Mouse (Mus musculus): ENCODE results near the gene Csrp1. TPM values are rescaled to one million over a fixed set of nuclear protein-coding genes. Genes with fewer than 3 reads are reported as not detected.

Gene Csrp1
- total RNA-seq, 2 experiments from 2014 or later: 63.7 to 118 TPM

DNA sequence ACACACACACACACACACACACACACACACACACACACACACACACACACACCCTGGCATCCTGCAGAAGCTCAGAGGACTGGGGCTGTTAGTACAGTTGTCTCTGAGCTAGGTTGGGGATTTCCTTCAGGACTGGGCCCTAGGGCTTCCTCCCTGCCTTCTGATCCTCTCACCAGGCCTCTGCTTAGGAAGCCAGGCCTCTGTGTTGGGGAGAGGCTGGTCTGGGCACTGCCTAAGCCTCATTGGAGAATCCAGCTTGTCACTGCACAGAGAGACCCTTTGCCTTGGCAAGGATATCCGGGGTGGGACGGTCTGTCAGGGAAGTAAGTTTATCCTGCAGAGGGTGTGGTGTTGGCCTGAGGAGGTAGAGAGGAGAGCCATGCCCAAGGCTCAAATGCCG is 10.4 kb downstream of the Csrp1 start:
- no peak for DNase-seq (ENCODE audit: low spot score in 2 of 2)

DNA sequence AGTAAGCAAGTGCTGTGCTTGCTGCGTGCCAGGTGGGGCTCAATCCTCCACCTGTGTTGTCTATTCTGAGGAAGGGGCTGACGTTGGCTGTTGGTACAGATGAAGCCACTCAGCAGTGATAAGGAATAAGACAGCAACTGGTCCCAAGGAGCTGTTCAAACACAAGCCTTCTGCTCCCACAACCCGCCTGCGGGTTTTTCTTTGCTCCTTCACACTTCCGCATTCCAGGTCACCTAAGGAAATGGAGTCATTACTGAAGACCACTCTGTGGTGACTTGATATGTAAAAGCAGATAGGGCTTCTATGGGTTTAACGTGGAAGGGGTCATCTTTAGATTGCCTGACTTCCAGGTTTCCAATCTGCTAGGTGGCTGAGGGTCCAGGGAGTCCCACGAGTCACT is 11.5 kb downstream of the Csrp1 start:
- DNase-seq (ENCODE audit: low spot score in 2 of 2): no peak

DNA sequence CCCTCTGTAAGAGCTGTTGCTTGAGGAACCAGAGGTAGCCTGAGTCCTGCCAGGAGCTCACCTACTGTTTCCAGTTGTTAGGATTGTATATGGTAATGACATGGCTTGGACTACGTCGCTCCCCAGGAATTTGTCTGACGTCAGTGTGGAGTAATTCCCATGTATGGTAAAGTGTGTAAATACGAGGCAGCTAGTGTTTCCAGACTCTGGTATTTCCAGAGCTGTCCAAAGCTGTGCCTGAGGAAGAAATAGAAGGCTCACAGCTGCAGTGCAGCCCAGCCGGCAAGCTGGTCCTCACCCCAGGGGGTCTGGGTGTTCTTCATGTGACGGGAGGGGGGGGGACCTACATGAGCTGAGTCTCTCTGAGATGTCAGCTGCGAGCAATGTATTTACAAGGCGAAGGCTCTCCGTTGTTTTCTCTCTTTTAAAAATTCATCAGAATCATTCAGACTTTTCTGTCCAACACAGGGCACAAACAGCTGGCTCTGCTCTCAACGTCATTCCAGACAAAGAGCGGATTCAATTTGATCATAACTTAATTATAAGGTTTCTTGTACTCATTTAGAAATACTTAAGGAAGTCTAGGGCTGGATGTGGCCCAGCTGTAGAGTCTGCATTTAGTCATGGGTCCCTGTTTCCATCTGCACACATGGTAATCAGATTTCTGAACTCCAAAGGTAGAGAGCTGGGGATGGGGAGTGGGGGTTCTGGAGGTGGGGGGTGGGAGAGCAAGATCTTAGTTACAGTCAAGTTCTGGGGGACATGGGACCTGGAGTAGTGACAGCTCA is 12.2 kb downstream of the Csrp1 start:
- DNase-seq (ENCODE audit: low spot score in 2 of 2): no peak

GRCm38 (mm10) chr1:135734225-135734937 is 14.5 kb downstream of the Csrp1 start:
- DNase-seq (ENCODE audit: low spot score in 2 of 2): no peak

DNA sequence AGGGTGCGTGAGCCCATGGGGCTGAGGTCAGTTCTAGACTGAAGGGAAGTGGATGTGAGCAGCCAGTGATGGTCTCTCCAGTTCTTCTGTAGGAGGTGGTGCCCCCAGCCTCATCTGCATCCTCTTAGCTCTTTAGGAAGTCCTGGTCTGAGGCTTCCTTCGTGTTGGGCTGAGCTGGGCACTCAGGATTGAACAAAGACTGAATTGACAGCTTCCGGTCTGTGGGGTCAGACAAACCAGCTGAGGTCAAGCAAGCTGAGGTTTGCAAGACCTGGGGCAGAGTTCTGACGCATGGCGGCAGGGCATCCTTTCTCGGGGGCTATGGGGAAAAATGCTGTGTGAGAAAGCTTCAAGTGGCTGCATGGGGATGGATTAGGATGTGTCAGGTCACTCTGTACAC is 15.6 kb downstream of the Csrp1 start:
- DNase-seq (ENCODE audit: low spot score in 2 of 2): no peak

- DNase-seq (ENCODE audit: low spot score in 2 of 2): no peak
Measured at GRCm38 (mm10) chr1:135744987-135745386, 25.1 kb downstream of the Csrp1 start.

- no peak for DNase-seq (ENCODE audit: low spot score in 2 of 2)
Measured at GRCm38 (mm10) chr1:135746248-135746647, 26.4 kb downstream of the Csrp1 start.

GRCm38 (mm10) chr1:135752737-135753348 is 33.0 kb downstream of the Csrp1 start:
- DNase-seq (ENCODE audit: low spot score in 2 of 2): peak; percentile 89

- no peak for DNase-seq (ENCODE audit: low spot score in 2 of 2)
Measured at GRCm38 (mm10) chr1:135755287-135755686, 35.4 kb downstream of the Csrp1 start.

DNA sequence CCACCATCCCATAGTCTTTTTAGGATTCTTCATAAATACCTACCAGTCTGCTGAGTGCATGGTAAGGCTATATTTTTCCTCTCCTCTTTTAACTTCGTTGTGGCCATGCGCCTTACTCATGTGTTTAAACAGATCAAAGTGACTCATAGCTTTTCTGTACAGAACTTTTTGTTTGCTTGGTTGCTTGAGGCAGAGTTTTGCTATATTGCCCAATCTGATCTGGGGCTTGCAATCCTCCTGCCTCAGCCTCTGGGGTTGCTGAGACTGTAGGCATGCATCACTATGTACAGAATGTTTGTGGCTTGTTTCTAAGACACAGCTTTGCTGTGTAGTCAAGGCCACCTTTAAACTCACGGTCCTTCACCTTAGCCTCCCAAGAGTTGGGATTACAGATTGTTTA is 36.1 kb downstream of the Csrp1 start:
- DNase-seq (ENCODE audit: low spot score in 2 of 2): no peak

GRCm38 (mm10) chr1:135757287-135757686 is 37.4 kb downstream of the Csrp1 start:
- DNase-seq (ENCODE audit: low spot score in 2 of 2): no peak

DNA sequence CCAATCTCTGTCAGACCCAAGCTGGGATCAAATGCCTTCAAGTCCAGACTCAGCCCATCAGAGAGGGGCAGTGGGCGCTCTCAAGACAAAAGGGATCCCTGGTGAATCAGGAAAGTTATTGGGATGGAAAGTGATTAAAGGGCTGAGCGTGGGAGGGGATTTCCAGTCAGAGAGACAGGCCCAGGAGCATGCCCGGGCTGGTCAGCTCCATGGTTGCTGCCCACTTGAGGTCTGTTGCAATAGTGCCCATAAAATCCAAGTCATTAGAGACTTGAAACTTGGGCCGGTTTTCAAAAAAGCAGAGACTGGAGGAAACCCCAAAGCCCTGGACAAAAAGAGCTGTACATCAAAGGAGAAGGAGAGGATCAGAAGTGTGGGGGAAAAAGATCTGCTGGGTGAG is 39.8 kb downstream of the Csrp1 start:
- no peak for DNase-seq (ENCODE audit: low spot score in 2 of 2)

DNA sequence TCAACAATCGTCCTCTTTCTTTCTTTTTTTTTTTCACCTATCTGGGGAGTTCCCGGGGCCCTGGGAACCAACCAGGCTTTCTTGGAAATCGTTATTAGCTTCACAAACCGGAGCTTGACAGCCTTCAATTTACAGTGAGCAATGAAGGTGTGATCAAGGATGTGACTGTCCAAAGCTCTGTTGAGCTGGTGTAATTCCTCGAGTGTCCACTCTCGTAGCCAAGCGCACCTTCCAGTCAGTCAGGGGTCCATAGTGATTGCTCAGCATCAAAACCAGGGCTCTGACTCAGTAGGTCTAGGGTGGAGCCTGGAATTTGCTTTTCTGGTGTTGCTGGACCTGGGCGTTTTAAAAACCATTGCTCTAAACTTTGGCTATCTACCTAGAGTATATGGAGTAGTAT is 40.4 kb downstream of the Csrp1 start:
- DNase-seq (ENCODE audit: low spot score in 2 of 2): no peak

DNA sequence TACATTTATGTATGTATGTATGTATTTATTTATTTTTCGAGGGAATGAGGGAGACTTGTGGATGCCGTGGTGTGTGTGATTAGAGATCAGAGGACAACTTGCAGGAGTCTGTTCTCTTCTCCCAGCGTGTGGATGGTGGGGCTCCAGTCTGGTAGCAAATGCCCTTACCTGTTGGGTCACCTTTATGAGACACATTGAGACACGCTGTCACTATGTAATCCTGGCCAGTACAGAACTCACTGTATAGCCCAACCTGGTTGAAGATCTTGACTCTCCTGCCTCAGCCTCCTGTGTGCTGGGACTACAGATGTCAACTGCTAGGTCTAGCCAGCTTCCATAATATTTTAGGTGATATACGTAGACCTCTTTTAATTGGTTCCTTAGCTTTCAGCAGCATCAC is 41.9 kb downstream of the Csrp1 start:
- DNase-seq (ENCODE audit: low spot score in 2 of 2): no peak

- DNase-seq (ENCODE audit: low spot score in 2 of 2): no peak
Measured at GRCm38 (mm10) chr1:135763503-135764205, 43.8 kb downstream of the Csrp1 start.

GRCm38 (mm10) chr1:135764206-135764528 is 44.3 kb downstream of the Csrp1 start:
- DNase-seq (ENCODE audit: low spot score in 2 of 2): no peak

GRCm38 (mm10) chr1:135765645-135766591 is 46.1 kb downstream of the Csrp1 start, which contains the start of gene Phlda3:
Gene Phlda3 (plus strand): TSS chr1:135766119.
- DNase-seq (ENCODE audit: low spot score in 2 of 2): peak; percentile 72 to 81

GRCm38 (mm10) chr1:135766592-135767306 is 46.9 kb downstream of the Csrp1 start:
- DNase-seq (ENCODE audit: low spot score in 2 of 2): no peak

GRCm38 (mm10) chr1:135767324-135767890 is 47.5 kb downstream of the Csrp1 start:
- DNase-seq (ENCODE audit: low spot score in 2 of 2): no peak

Data from adrenal gland, adult 18-20 months (tissue).